Mouse (Mus musculus) heart, adult 8-10 months (tissue): ENCODE measurements around the gene Lrch4. TPM values are rescaled to one million over a fixed set of nuclear protein-coding genes. Genes with fewer than 3 reads are reported as not detected.
"Not testable (repeated sequence)": the region's sequence is repeated elsewhere in the genome, so short reads cannot be mapped to it uniquely, and the experiment has no call there.

Experiments used
- DNase-seq: peaks from one replicate; pipeline ENCODE4 v3.0.0; 2022; ENCODE audit warnings: low spot score
- total RNA-seq, 4 experiments: library from RNA; stranded (reverse); gene quantifications; 2 replicates each; pipeline ENCODE4 v1.2.4; 2022

The Lrch4 gene
- total RNA-seq, 4 experiments from 2014 or later, result 13.1 to 17.8 (median 17.1) TPM

- DNase-seq, result peak; percentile 35
Observed at GRCm38 (mm10) chr5:137613076-137613475, 15.8 kb upstream of the Lrch4 start.

DNA sequence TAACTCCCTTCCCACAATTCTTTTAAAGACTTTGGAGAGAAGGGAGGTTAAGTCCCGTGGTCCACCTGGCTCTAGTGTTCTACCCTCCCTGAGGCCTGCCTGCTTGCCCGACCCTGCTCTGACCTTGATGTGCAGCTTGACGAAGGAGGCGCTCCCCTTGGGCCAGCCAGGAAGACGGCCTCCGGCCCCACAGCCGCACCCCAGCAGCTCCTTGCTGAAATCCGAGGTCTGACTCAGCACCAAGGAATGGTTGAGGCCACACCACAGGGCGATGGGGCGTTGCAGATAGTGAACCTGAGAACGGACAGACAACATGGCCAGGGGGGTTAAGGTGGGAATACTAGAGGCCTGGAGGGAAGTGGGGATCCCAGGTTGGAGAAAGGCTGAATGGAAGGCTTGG lies 15.4 kb upstream of the Lrch4 start, which contains the start of gene Pcolce:
Gene Pcolce (minus strand): TSS at position 235 of the 400 bp plus-strand sequence.
- DNase-seq, result no peak

DNA sequence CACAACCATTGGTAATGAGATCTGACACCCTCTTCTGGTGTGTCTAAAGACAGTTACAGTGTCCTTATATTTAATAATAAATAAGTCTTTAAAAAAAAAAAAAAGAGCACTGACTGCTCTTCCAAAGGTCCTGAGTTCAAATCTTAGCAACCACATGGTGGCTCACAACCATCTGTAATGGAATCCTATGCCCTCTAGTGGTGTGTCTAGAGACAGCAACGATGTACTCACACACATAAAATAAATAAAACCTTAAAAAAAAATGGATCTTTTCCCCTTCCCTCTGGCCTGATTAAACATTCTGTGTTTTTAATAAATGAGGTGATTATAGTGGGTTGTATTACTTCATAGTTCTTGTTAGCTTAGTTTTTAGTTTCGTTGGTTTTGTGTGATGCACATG lies 14.0 kb upstream of the Lrch4 start:
- not testable (repeated sequence) for DNase-seq

GRCm38 (mm10) chr5:137615347-137615746 lies 13.6 kb upstream of the Lrch4 start:
- no peak for DNase-seq

- no peak for DNase-seq
Observed at GRCm38 (mm10) chr5:137623937-137624530, 4.9 kb upstream of the Lrch4 start.

DNA sequence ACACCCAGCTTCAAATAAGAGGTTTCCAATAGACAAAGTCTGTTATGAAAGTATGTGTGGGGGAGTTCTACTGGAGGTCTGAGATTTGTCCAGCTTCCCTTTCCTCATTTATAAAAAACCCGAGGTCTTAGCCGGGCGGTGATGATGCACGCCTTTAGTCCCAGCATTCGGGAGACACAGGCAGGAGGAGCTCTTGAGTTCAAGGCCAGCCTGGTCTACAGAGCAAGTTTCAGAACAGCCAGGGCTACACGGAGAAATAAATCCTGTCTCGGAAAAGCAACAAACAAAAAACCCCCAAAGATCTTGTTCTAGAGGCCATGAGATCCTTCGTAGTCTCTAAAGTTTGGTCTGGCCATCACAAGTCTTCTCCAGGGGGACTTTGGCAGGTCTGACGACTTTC lies 930 bp upstream of the Lrch4 start:
- DNase-seq, result no peak

- no peak for DNase-seq
Observed at GRCm38 (mm10) chr5:137629306-137629721, 393 bp downstream of the Lrch4 start.

GRCm38 (mm10) chr5:137629906-137630545 lies 1.1 kb downstream of the Lrch4 start:
- no peak for DNase-seq

DNA sequence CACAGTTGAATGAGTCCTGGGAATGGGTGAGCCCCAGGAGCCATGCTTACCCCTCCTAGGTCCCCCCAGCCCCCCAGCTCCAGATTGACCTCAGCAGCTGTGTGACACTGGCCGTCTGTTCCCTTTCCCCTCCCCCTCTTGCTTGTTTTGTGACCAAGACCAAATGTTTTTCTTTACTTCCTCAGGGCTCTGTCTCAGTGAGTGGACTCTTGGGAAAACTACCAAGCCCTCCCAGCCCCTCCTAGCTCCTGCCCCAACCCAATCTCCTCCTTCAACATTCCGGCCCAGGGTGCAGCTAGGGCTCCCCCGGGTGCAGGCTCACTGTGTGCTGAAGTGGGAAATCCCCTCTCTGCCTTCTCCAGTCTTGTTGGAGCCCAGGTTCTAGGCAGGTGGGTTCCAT lies 1.7 kb downstream of the Lrch4 start:
- DNase-seq, result peak; percentile 73

DNA sequence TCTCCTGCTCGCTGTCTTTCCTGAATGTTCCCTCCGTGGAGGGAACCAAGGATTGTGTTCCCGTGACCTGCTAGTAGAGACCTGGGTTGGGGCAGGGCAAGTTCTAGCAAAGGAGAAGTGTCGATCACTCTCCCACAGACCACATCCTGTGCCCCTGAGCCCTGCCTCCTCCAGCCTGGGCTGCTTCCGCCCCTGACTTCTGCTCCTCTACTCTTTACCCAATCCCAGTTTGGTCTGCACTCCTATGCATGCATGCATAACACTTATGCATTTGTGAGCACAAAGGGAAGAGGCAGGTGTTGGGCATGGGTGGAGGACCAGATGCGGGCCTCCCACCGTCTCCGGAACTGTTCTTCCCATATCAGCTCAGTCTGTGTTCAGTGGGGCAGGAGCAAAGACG lies 2.2 kb downstream of the Lrch4 start:
- DNase-seq, result peak; percentile 47

DNA sequence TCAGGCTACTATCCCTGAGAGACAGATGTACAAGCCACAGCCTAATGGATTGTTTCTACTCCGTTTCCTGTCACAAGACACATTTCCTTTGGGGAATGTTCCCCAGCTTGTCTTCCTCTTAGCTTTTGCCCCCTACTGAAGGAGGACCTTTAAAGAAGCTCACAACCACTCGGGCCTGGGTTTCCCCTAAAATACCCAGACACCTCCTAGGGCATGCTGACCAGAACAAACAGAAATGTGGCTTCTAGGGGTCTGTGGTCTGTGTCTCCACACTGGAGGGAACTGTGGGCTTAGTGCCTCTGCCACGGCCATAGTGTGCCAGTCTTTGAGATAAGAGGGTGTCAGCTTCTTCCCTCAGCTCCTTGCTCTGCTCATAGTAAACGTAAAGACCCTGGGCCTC lies 2.7 kb downstream of the Lrch4 start:
- DNase-seq, result peak; percentile 30

- DNase-seq, result no peak
Observed at GRCm38 (mm10) chr5:137633397-137634084, 4.6 kb downstream of the Lrch4 start.

GRCm38 (mm10) chr5:137639472-137639871 lies 10.6 kb downstream of the Lrch4 start:
- no peak for DNase-seq

DNA sequence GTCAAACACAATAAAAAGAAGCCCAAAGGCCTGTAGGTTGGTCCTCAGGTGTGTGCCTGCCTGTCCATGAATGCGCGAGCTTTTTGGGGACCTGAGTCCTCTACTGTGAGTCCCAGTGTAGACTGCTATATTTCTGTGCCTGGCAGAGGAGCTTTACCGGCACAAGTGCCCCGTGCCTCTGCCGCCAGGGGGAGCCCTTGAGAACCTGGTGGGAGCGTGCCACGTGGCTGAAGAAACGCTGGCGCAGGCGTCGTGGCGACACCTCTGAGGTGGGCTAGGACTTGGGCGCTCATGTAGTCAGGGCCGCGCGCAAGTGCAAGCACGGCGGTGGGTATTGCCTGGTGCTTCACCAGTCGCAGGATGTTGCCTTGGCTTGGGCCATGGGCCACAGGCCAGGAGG lies 12.1 kb downstream of the Lrch4 start, which contains the start of gene Sap25:
Gene Sap25 (plus strand): TSS at position 281 of the 400 bp plus-strand sequence.
- no peak for DNase-seq

GRCm38 (mm10) chr5:137642886-137643285 lies 14.0 kb downstream of the Lrch4 start:
- DNase-seq, result no peak

DNA sequence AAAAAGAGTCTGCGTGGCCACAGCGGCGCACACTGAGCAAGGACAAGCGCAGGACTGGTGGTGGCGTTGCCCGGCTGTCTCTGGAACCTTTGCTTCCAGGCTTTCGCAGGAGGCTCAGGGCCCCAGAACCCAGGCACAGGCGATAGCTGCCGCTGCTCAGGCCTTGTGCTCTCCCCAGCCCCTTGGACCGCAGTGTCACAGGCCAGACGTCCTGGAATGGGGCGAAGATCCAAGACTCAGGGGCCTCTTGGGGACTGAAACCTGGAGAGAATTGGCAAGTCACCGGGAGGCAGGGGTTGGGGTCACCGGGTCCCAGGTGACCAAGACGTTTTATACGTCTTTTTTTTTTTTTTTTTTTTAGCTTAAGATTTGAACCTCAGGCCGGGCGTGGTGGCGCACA lies 15.6 kb downstream of the Lrch4 start:
- no peak for DNase-seq

DNA sequence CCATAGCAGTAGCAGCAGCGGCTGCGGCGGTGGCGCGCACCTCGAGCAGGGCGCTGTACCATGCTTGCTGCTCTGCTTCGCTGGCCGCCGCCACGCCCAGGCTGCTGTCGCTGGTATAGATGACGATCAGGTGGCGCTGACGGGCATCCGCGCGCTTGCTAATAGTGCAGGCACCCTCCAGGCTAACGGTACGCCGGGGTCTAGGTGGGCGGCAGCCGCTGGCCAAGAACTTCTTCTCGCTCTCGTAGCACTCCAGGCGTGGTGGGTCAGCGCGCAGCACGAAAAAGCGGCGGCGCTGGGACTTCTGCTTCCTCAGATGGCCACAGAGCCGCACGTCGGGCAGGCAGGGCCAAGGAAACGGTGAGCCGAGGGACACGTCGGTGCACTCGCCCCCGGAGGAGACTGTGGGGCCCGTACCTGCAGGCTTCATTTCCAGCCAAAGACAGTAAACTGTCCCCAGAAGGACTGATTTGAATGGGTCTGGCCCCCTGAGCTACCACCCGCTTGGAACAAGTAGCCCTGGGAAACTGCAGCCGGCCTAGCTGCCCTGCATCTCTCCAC lies 16.2 kb downstream of the Lrch4 start:
- no peak for DNase-seq

GRCm38 (mm10) chr5:137645652-137646091 lies 16.8 kb downstream of the Lrch4 start, which contains the start of gene Irs3:
Irs3 (minus strand) TSS chr5:137645714.
- DNase-seq, result no peak

GRCm38 (mm10) chr5:137647827-137648601 lies 19.1 kb downstream of the Lrch4 start:
- no peak for DNase-seq

DNA sequence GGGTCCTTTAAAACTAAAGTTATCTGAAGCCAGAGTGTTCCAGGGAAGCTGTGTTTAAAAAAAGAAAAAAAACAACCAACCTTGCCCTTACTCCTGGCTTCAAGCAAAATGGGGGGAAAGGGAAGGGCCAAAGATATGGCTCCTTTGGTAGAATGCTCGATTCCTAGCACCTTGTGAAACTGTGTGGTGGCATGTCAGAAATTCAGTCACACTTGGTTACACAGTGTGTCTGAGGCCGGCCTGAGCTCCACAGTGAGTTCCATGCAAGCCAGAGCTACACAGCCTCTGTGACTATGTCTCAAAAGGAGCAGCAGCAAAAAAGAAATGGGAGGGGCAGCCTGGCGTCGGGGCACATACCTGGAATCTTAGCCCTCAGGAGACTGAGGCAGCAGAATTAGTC lies 20.3 kb downstream of the Lrch4 start:
- DNase-seq, result no peak
